Mouse (Mus musculus) liver, embryonic 16.5 days (tissue): ENCODE results near the gene Elmo1. TPM values are rescaled to one million over a fixed set of nuclear protein-coding genes. Genes with fewer than 3 reads are reported as not detected.

Experiments used
- ATAC-seq: fragments of 200-750 bp; cut with Nextera tagmentation; 2 replicates; pipeline ENCODE4 v1.8.0; 2017; ENCODE audit warnings: low read depth, mild to moderate bottlenecking, moderate number of reproducible peaks, moderate library complexity
- H3K27ac ChIP-seq: fragments of 300-500 bp; sonication (generic); 2 replicates; pipeline ENCODE4 v1.5.1; 2014; ENCODE audit warnings: mild to moderate bottlenecking, low read length
- H3K27me3 ChIP-seq: fragments of 300-500 bp; sonication (generic); 2 replicates; pipeline ENCODE4 v1.6.1; 2014; ENCODE audit warnings: low read depth, low read length, mixed read lengths; ENCODE audit not compliant: control insufficient read depth, insufficient read depth
- H3K36me3 ChIP-seq: fragments of 300-500 bp; sonication (generic); 2 replicates; pipeline ENCODE4 v1.6.1; 2014; ENCODE audit warnings: mild to moderate bottlenecking; ENCODE audit not compliant: control insufficient read depth, insufficient read depth
- H3K4me1 ChIP-seq: fragments of 300-500 bp; sonication (generic); 2 replicates; pipeline ENCODE4 v1.6.1; 2014; ENCODE audit warnings: low read depth, low read length, mixed read lengths; ENCODE audit not compliant: control insufficient read depth
- H3K4me2 ChIP-seq: fragments of 300-500 bp; sonication (generic); 2 replicates; pipeline ENCODE4 v1.6.1; 2014; ENCODE audit warnings: low read depth, low read length, mixed read lengths
- H3K4me3 ChIP-seq: fragments of 300-500 bp; sonication (generic); 2 replicates; pipeline ENCODE4 v1.5.1; 2014; ENCODE audit warnings: low read depth, mild to moderate bottlenecking, low read length
- H3K9ac ChIP-seq: fragments of 300-500 bp; sonication (generic); 2 replicates; pipeline ENCODE4 v1.6.1; 2014; ENCODE audit warnings: low read depth, low read length
- H3K9me3 ChIP-seq: fragments of 300-500 bp; sonication (generic); replicated peaks from 2 replicates; pipeline ENCODE4 v1.6.1; 2016; ENCODE audit warnings: low read length; ENCODE audit not compliant: control insufficient read depth
- WGBS: fragments of 180-500 bp; shearing (Covaris S2); extraction: QIAGEN DNeasy Blood & Tissue Kit; methylation state at CpG from one replicate; pipeline ENCODE4 v1.1.7; 2014; ENCODE audit not compliant: insufficient replicate concordance; 5-methylcytosine and 5-hydroxymethylcytosine counted together
- polyA plus RNA-seq: library from polyadenylated mRNA; unstranded; fragments of >200 nt; fragmentation: Nextera tagmentation; extraction: Ambion mirVana; gene quantifications from 2 replicates; pipeline ENCODE4 v1.2.1, GENCODE M21; 2015

Gene Elmo1
- polyA plus RNA-seq, 1 experiment from 2014 or later = 5.8 TPM

DNA sequence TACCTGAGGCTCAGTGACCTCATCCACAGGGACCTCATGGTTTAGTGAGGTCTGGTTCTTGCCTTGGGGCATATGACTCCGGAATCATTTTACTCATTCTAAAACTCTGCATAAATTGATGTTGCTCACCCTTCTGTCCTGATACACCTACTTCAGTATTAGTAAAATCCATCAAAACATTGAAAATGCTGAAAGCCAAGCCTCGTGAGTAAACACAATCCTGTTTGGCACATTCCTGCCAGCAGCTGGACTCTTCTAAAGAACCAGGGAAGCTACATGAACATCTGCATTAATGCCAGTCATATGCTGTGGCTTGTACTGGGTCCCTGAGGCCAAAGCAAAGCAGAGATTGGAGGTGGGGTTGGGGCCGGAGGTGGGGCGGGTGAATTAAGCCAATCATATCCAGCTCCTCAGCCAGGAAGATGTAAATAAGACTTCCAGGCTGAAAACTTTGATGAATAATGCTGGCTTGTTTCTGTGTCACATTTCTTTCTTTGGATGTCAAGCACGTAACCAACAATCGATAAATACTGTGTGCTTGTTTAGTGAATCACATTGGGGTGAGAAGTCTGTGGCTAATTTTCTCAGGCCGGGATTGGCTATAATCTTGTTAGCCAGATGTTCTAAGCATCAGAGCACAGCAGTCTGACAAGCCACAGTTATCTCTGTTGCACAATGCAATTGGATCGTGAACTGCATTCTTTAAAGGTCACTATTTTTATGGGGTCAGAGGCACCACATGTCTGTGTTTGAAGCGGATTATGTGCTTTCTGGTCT is 24.9 kb downstream of the Elmo1 start:
- ATAC-seq = peak; percentile 52; the same call in 1 of the 2 replicates
- H3K27ac ChIP-seq = no peak overlapping the region
- H3K36me3 ChIP-seq = no peaks in the 10 kb centered on the region
- no peak overlapping the region for H3K4me3 ChIP-seq
- WGBS = 35% methylated on average over 9 of the region's 9 CpGs
- H3K4me1 ChIP-seq = peaks cover 9% of the 10 kb centered on the region
- H3K27me3 ChIP-seq = no peaks in the 10 kb centered on the region
- H3K9me3 ChIP-seq = no peaks in the 10 kb centered on the region
- H3K9ac ChIP-seq = no peak overlapping the region
- H3K4me2 ChIP-seq = no peak overlapping the region

DNA sequence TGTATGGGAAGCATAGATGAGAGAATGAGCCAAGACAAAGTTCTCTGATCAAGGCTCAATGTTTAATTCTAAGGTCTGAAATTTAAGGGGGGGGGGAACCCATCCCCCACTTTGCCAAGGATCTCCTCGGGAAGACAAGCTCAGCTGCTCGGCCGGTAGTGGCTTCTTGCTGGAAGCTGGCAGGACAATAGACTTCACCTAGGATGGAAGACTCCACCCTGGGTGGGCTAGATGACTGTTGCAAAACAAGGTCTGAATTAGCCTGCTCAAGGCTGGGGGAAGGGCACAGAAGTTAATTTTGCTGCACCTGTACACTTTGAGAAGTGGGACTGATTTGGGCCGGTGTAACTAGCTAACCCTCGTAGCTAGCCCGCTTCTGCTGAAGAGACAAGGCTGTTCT is 25.6 kb downstream of the Elmo1 start:
- WGBS = 54% methylated on average over 6 of the region's 6 CpGs
- ATAC-seq = no peak
- 0 out of 2 replicates have a peak overlapping the region, but pooled peaks have one; percentile 11 for H3K27ac ChIP-seq

DNA sequence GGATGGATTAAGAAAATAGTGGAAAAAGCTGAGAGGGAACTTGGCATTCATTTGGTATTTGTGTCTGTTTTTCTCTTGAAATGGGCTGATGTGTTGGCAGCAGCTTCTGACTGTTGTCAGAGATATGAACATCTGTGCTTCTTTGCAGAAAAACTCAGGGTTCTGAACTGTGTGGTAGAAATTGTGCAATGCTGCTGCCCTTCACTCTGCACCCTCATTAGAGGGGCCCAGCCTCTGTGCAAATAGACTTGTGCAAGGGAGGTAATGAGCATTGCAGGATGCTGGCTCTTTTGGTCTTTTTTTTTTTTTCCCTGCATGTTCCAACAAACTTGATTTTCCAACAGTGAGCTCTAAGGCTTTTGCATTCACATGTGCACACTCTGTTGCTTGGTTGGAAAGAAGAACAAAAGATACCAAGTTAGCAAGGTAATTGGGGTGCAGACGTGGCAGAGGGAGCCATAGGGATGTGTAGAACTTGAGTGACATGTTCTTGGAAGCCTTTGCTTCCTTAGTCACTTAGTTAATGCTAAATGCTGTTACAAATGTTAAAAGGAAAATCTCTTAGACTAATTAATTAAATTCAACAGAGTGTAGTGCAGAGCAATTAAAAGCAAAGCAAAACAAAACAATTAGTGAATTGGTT is 26.6 kb downstream of the Elmo1 start:
- Histone ChIP-seq H3K9ac (no peak overlapping the region), H3K36me3 (no peaks in the 10 kb centered on the region), H3K4me1 (peaks cover 9% of the 10 kb centered on the region), H3K9me3 (no peaks in the 10 kb centered on the region), H3K27ac (peak overlapping the region; percentile 34; the same call in 1 of the 2 replicates), H3K27me3 (no peaks in the 10 kb centered on the region), H3K4me3 (no peak overlapping the region), H3K4me2 (no peak overlapping the region)
- ATAC-seq = peak; percentile 84
- 29% methylated on average over 1 of the region's 1 CpGs for WGBS

More for the DNA sequence above, 25.6 kb downstream of the Elmo1 start:
- peaks cover 9% of the 10 kb centered on the region for H3K4me1 ChIP-seq
- H3K36me3 ChIP-seq = no peaks in the 10 kb centered on the region
- no peaks in the 10 kb centered on the region for H3K9me3 ChIP-seq
- no peak overlapping the region for H3K4me3 ChIP-seq
- H3K9ac ChIP-seq = no peak overlapping the region
- H3K4me2 ChIP-seq = no peak overlapping the region
- H3K27me3 ChIP-seq = no peaks in the 10 kb centered on the region

DNA sequence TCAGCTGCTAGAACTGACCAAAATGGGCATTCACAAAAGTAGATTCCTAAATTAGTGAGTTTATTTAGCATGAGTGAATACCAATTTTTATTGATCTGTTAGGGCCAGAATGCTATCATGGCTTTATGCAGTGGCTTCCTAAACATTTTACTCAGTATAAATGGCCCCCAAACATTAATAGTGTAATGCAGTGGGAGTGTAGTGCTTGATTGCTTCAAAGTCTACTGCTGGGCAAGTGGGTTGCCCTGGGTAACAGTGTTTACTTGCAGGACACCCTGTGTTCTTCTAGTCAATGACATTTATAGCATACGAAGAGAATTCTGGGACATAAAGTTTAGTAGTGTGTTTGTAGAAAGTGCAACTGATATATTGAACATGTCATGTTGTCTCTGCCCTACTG is 27.3 kb downstream of the Elmo1 start:
- WGBS = 49% methylated on average over 1 of the region's 1 CpGs
- H3K4me1 ChIP-seq = peaks cover 9% of the 10 kb centered on the region
- ATAC-seq = no peak
- H3K9me3 ChIP-seq = no peaks in the 10 kb centered on the region
- no peak overlapping the region for H3K27ac ChIP-seq
- H3K4me2 ChIP-seq = no peak overlapping the region
- H3K27me3 ChIP-seq = no peaks in the 10 kb centered on the region
- no peak overlapping the region for H3K9ac ChIP-seq
- no peak overlapping the region for H3K4me3 ChIP-seq
- H3K36me3 ChIP-seq = no peaks in the 10 kb centered on the region

DNA sequence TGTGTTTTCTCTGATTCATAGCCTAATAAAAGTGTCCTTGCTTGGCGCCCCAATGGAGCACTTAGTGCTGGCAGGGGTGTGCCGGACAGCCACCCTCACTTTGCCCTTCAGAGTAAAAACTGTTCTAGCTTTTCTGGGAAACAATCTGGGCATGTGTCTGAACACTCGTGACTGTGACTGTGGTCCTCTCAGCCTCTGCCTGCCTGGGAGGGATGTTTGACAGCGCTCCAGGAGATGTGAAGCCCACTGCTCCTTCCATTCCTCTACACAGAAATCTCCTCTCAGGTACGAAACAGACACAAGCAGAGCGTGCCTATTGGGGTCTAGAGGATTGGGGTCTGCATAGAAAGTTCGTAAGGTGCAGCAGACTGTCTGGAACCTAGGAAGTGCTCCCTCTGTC is 28.5 kb downstream of the Elmo1 start:
- Histone ChIP-seq H3K36me3 (no peaks in the 10 kb centered on the region), H3K27ac (no peak overlapping the region), H3K4me3 (no peak overlapping the region), H3K4me1 (peaks cover 9% of the 10 kb centered on the region), H3K9me3 (no peaks in the 10 kb centered on the region), H3K4me2 (no peak overlapping the region), H3K27me3 (no peaks in the 10 kb centered on the region), H3K9ac (no peak overlapping the region)
- ATAC-seq = no peak
- 61% methylated on average over 7 of the region's 7 CpGs for WGBS

DNA sequence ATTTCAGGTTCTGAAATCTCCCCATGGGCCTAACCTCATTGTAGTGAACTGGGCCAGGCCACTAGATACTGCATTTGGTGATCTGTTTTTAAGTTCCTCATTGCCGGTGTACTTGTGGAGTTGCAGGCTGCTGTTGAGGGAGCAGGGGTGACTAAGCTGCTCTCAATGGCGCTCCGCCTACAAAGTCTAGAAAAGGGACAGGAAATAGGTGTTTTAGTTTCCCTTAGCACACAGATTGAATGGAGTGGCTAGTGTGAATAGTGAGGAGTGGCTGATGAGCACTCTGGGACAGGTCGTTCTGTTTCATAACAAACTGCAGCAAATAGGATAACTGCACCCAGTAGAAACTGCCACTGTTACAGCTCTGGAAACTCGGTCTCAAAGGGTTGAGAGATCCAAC is 30.3 kb downstream of the Elmo1 start:
- Histone ChIP-seq H3K4me3 (no peak overlapping the region), H3K36me3 (no peaks in the 10 kb centered on the region), H3K27me3 (no peaks in the 10 kb centered on the region), H3K4me1 (peaks cover 8% of the 10 kb centered on the region), H3K4me2 (no peak overlapping the region), H3K9ac (no peak overlapping the region), H3K27ac (peak overlapping the region; percentile 0; the same call in 1 of the 2 replicates), H3K9me3 (no peaks in the 10 kb centered on the region)
- 25% methylated on average over 5 of the region's 5 CpGs for WGBS
- ATAC-seq = no peak

DNA sequence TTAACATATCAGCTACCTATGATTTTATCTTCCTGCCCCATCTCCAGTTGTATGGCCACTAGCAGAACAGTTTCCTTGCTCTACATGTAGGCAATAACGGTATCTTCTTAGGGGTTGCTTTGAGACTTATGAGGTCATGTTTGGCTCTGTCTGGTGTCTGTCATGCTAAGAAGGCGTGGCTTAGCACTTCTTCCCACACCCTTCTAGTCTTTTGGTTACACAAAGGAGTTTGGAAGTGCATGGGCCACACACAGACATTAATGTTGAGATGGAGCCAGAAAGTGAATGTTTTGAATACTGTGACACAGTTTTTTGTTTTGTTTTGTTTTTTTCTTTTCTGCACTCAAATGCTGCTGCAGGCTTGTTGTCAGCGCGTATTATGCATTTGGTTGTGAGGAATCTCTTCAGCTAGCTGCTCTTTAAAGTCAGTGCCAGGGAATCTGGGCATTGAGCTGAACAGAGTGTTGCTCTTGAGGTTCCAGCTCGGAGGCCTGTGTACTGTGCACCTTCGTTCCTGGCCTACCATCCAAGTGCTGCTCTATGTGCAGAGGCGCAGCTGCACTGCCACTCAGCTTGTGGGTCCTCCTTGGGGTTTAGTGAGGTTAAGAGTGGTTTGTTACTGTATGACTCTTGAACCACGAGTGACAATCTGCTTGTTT is 31.1 kb downstream of the Elmo1 start:
- Histone ChIP-seq H3K27ac (no peak overlapping the region), H3K27me3 (no peaks in the 10 kb centered on the region), H3K4me1 (peaks cover 2% of the 10 kb centered on the region; the same call in 1 of the 2 replicates), H3K4me3 (no peak overlapping the region), H3K9ac (no peak overlapping the region), H3K36me3 (no peaks in the 10 kb centered on the region), H3K4me2 (no peak overlapping the region), H3K9me3 (no peaks in the 10 kb centered on the region)
- ATAC-seq = no peak
- 63% methylated on average over 8 of the region's 8 CpGs for WGBS

DNA sequence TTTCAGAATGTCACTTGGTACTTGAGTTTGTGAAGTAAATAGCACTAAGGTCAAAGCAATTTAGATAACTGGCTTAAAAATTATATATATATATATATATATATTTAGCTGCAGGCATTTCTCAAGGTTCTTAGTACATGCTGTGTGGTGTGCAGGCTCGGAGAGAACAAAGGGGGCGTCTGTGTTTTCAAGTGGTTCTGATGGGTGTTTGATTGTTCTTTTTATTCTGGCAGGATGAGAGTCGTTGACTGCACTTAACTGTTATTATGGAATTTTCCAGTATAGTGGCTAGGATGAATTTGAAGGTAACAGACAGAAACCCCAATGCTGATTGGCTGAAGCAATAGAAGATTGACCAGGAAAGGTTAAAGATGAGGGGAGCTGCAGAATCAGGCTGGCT is 33.6 kb downstream of the Elmo1 start:
- H3K4me2 ChIP-seq = no peak overlapping the region
- H3K36me3 ChIP-seq = no peaks in the 10 kb centered on the region
- H3K4me1 ChIP-seq = peaks cover 7% of the 10 kb centered on the region
- 58% methylated on average over 3 of the region's 3 CpGs for WGBS
- H3K9ac ChIP-seq = no peak overlapping the region
- no peaks in the 10 kb centered on the region for H3K27me3 ChIP-seq
- H3K27ac ChIP-seq = no peak overlapping the region
- H3K9me3 ChIP-seq = no peaks in the 10 kb centered on the region
- no peak overlapping the region for H3K4me3 ChIP-seq
- no peak for ATAC-seq

DNA sequence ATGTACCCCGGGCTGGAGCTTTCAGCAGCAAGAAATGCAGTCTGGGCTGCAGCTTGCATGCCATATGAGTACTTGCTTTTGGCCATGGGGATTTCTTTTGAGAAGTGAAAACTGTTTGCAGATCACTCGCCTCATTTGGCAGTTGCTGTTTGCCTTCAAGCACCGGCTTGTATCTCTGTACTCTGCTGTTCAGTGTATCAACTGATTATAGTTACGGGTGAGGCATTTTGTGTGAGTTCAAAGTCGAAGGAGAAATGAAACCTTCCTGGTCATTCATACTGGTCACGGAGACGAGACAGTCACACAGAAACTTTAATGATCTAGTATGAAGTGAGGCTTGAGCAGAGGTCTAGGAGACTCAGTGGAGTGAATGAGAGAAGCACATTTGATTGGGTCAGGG is 34.6 kb downstream of the Elmo1 start:
- Histone ChIP-seq H3K4me1 (peaks cover 7% of the 10 kb centered on the region), H3K9ac (no peak overlapping the region), H3K4me2 (no peak overlapping the region), H3K36me3 (no peaks in the 10 kb centered on the region), H3K9me3 (no peaks in the 10 kb centered on the region), H3K27me3 (no peaks in the 10 kb centered on the region), H3K4me3 (no peak overlapping the region), H3K27ac (no peak overlapping the region)
- ATAC-seq = no peak
- 37% methylated on average over 7 of the region's 7 CpGs for WGBS
